Mouse (Mus musculus): Measurements from ENCODE around the gene Blm. TPM values are rescaled to one million over a fixed set of nuclear protein-coding genes. Genes with fewer than 3 reads are reported as not detected.

Gene Blm
- polyA plus RNA-seq, 1 experiment, result 4.6 TPM

GRCm38 (mm10) chr7:80480097-80480496, 54.8 kb downstream of the Blm start:
- no peak for TF ChIP-seq CTCF (IDR thresholded peaks at IDR 0.05; ENCODE audit: extremely low read depth, insufficient read depth, low read length)
- no peak for TF ChIP-seq POLR2A (IDR thresholded peaks at IDR 0.05; ENCODE audit: extremely low read depth, insufficient read depth, low read length)
- Histone ChIP-seq H3K27ac (ENCODE audit: insufficient read depth, low read length) (no peak overlapping the region), H3K4me1 (ENCODE audit: control insufficient read depth, insufficient read depth, low read length) (no peaks in the 10 kb centered on the region), H3K4me3 (ENCODE audit: insufficient read depth, low read length) (no peak overlapping the region)

DNA sequence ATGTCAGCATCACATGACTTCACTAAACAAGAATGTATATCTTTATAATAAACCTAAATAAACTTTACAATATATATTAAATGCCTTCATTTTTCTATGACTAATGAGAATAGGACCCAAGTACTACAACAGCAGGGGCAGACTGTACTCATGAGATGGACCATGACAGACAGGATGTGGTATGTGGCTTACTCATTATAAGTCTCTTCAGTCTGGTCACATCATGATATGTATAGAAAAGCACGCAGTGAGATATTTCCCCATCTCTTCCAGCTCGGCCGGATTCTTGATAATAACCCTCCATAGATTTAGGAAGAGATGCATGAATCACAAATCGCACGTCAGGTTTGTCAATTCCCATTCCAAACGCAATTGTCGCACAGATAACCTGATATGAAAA, 61.1 kb downstream of the Blm start:
- H3K4me3 ChIP-seq (ENCODE audit: insufficient read depth, low read length), result no peak overlapping the region
- no peak for TF ChIP-seq POLR2A (IDR thresholded peaks at IDR 0.05; ENCODE audit: extremely low read depth, insufficient read depth, low read length)
- no peak for TF ChIP-seq CTCF (IDR thresholded peaks at IDR 0.05; ENCODE audit: extremely low read depth, insufficient read depth, low read length)
- H3K4me1 ChIP-seq (ENCODE audit: control insufficient read depth, insufficient read depth, low read length), result no peaks in the 10 kb centered on the region
- no peak overlapping the region for H3K27ac ChIP-seq (ENCODE audit: insufficient read depth, low read length)

DNA sequence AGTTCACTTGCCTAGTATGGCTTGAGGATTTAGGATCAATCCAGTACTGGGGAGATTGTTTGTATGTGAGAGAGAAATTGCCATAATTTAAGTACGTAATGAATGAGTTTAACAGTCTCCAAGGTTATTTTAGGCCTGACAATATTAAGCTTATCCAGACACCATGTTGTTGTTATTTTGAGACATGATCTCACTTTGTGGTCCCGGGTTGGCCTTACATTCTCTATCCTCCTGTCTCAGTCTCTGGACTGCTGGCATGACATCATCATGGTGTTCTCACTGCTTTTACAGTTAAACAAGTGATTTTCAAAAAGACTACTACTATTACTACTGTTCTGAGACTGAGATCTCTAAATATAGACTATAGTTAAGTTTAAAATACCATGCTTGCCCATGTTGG, 66.1 kb downstream of the Blm start:
- Histone ChIP-seq H3K27ac (ENCODE audit: insufficient read depth, low read length) (no peak overlapping the region), H3K4me1 (ENCODE audit: control insufficient read depth, insufficient read depth, low read length) (no peaks in the 10 kb centered on the region), H3K4me3 (ENCODE audit: insufficient read depth, low read length) (no peak overlapping the region)
- TF ChIP-seq CTCF (IDR thresholded peaks at IDR 0.05; ENCODE audit: extremely low read depth, insufficient read depth, low read length), result no peak
- TF ChIP-seq POLR2A (IDR thresholded peaks at IDR 0.05; ENCODE audit: extremely low read depth, insufficient read depth, low read length), result no peak

GRCm38 (mm10) chr7:80467334-80467733, 67.6 kb downstream of the Blm start:
- Histone ChIP-seq H3K4me3 (ENCODE audit: insufficient read depth, low read length) (no peak overlapping the region), H3K4me1 (ENCODE audit: control insufficient read depth, insufficient read depth, low read length) (no peaks in the 10 kb centered on the region), H3K27ac (ENCODE audit: insufficient read depth, low read length) (no peak overlapping the region)
- TF ChIP-seq CTCF (IDR thresholded peaks at IDR 0.05; ENCODE audit: extremely low read depth, insufficient read depth, low read length) (no peak), POLR2A (IDR thresholded peaks at IDR 0.05; ENCODE audit: extremely low read depth, insufficient read depth, low read length) (no peak)

DNA sequence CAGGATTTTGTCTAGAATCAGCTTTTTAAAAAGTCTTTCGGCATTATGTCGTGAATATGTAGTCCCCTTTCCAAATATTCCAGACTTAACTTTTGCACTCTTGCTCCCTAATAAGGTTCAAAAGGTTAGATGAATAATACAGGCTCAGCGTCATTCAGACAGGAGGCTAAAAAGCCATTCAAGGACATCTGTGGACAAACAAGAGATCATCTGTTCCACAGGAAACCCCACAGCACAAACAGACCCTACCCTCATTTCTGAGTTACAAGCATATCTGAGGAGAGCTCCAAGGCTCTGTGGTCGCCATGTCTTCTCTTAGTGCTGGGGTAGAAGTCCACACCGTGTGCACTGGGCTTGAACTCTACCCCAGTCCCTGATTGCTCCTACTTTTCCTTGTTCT, 70.1 kb downstream of the Blm start:
- no peak overlapping the region for H3K4me3 ChIP-seq (ENCODE audit: insufficient read depth, low read length)
- H3K4me1 ChIP-seq (ENCODE audit: control insufficient read depth, insufficient read depth, low read length), result no peaks in the 10 kb centered on the region
- H3K27ac ChIP-seq (ENCODE audit: insufficient read depth, low read length), result no peak overlapping the region
- TF ChIP-seq CTCF (IDR thresholded peaks at IDR 0.05; ENCODE audit: extremely low read depth, insufficient read depth, low read length) (no peak), POLR2A (IDR thresholded peaks at IDR 0.05; ENCODE audit: extremely low read depth, insufficient read depth, low read length) (no peak)

GRCm38 (mm10) chr7:80461891-80462290, 73.0 kb downstream of the Blm start:
- Histone ChIP-seq H3K4me1 (ENCODE audit: control insufficient read depth, insufficient read depth, low read length) (0 out of 2 replicates have a peak, but pooled peaks cover 2% of the 10 kb centered on the region), H3K27ac (ENCODE audit: insufficient read depth, low read length) (no peak overlapping the region), H3K4me3 (ENCODE audit: insufficient read depth, low read length) (no peak overlapping the region)
- TF ChIP-seq CTCF (IDR thresholded peaks at IDR 0.05; ENCODE audit: extremely low read depth, insufficient read depth, low read length) (no peak), POLR2A (IDR thresholded peaks at IDR 0.05; ENCODE audit: extremely low read depth, insufficient read depth, low read length) (no peak)

DNA sequence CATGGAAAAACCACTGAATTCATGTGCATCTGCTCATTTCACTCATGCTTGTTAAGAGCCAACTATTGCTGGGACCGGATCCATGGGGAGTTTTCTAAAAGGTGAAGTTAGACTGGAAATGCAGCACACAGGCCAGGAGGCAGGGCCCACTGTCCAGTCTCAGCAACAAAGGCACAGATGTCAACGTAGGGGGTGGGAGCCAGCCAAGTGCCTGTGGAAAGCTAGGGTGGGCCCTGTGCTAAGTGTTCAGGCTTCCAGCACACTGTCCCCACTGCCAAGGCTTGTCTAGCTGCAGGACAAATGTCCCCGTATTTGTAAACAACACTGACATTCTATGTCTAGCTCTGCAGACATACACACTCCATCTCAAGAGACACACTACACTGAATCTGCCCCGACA, 74.0 kb downstream of the Blm start:
- H3K4me1 ChIP-seq (ENCODE audit: control insufficient read depth, insufficient read depth, low read length), result 0 out of 2 replicates have a peak, but pooled peaks cover 2% of the 10 kb centered on the region
- H3K27ac ChIP-seq (ENCODE audit: insufficient read depth, low read length), result no peak overlapping the region
- no peak for TF ChIP-seq POLR2A (IDR thresholded peaks at IDR 0.05; ENCODE audit: extremely low read depth, insufficient read depth, low read length)
- TF ChIP-seq CTCF (IDR thresholded peaks at IDR 0.05; ENCODE audit: extremely low read depth, insufficient read depth, low read length), result no peak
- H3K4me3 ChIP-seq (ENCODE audit: insufficient read depth, low read length), result no peak overlapping the region

GRCm38 (mm10) chr7:80460199-80460598, 74.7 kb downstream of the Blm start:
- H3K27ac ChIP-seq (ENCODE audit: insufficient read depth, low read length), result no peak overlapping the region
- H3K4me3 ChIP-seq (ENCODE audit: insufficient read depth, low read length), result no peak overlapping the region
- TF ChIP-seq POLR2A (IDR thresholded peaks at IDR 0.05; ENCODE audit: extremely low read depth, insufficient read depth, low read length) (no peak), CTCF (IDR thresholded peaks at IDR 0.05; ENCODE audit: extremely low read depth, insufficient read depth, low read length) (no peak)

DNA sequence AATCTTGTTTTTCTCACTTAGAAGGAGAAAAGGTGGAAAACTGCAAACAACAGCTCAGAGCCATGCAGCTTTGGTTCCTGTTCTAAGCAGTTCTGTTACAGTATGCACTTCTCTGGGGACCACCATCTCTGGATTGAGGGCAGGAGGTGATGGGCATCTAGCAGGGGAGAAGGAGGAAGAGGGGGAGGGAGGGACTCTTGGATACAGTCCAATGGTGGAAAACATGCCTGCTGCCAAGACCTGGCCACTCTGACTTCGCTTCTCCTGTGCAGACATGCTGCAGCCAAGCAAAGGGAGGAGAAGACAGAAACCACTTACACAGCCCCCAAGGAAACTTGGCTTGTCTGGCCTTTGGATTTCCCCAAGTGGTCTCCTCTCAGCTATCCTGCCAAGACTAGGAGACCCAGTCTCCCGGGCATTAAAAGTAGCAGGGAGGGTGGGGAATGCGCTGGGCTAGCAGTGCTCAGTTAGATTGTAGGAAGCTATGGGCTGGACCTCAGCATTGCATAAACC, 77.0 kb downstream of the Blm start:
- Histone ChIP-seq H3K27ac (ENCODE audit: insufficient read depth, low read length) (no peak overlapping the region), H3K4me1 (ENCODE audit: control insufficient read depth, insufficient read depth, low read length) (peaks cover 2% of the 10 kb centered on the region; the same call in 1 of the 2 replicates), H3K4me3 (ENCODE audit: insufficient read depth, low read length) (no peak overlapping the region)
- TF ChIP-seq POLR2A (IDR thresholded peaks at IDR 0.05; ENCODE audit: extremely low read depth, insufficient read depth, low read length) (no peak), CTCF (IDR thresholded peaks at IDR 0.05; ENCODE audit: extremely low read depth, insufficient read depth, low read length) (no peak)

More at GRCm38 (mm10) chr7:80460199-80460598, 74.7 kb downstream of the Blm start:
- H3K4me1 ChIP-seq (ENCODE audit: control insufficient read depth, insufficient read depth, low read length), result 0 out of 2 replicates have a peak, but pooled peaks cover 2% of the 10 kb centered on the region

GRCm38 (mm10) chr7:80457241-80457640, 77.7 kb downstream of the Blm start:
- Histone ChIP-seq H3K4me3 (ENCODE audit: insufficient read depth, low read length) (no peak overlapping the region), H3K27ac (ENCODE audit: insufficient read depth, low read length) (no peak overlapping the region), H3K4me1 (ENCODE audit: control insufficient read depth, insufficient read depth, low read length) (peaks cover 2% of the 10 kb centered on the region; the same call in 1 of the 2 replicates)
- TF ChIP-seq CTCF (IDR thresholded peaks at IDR 0.05; ENCODE audit: extremely low read depth, insufficient read depth, low read length), result no peak
- no peak for TF ChIP-seq POLR2A (IDR thresholded peaks at IDR 0.05; ENCODE audit: extremely low read depth, insufficient read depth, low read length)
